Mouse (Mus musculus): ENCODE measurements around the gene Bid. TPM values are rescaled to one million over a fixed set of nuclear protein-coding genes. Genes with fewer than 3 reads are reported as not detected.
A peak's percentile ranks its signal among the peaks of the same experiment; 100 is the strongest.

The Bid gene
- polyA plus RNA-seq (2014; fragmentation: Nextera tagmentation; extraction: Ambion mirVana), result 48.2 and 51.5 TPM in 2 replicates

DNA sequence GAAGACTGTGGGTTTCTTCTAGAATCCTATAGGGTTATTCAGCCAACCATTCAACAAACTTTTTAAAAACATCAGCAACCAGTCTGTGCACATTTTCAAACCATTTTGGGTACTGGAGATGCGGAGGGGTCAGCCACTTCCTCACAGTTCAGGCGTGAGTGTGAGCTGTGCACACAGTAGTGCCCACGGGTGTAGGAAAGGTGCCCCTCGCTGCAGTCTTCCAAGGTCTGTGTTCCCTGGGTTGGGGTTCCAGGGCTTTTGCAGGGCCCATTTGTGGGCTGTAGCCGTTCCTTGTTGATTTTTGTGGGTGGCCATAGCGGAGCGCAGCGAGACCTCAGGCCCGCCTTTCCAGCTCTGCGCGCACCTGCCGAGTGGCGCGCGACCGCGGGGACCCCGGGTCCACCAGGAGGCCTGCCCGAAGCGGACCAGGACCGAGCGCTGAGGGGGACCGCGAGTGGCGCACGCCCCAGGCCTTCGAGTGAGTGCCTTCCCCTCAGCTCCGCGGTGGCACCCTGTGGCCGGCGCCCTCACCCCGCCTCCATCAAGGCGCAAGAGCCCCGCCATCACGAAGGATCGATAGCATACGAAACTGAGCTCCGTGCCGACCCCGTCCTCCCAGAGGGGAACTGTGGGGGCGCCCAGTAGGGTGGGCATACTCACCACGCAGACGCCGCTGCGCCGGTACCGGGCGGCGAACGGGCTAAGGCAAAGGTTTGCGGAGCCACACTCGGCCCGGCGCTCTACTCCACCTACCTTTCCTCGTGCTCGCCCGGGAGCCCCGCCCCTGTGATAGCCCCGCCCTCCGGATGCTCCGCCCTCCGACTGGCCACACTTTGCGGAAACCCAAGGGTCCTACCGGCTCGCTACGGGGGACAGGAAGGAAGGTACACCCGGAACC lies at the start of gene Bid:
TSS of gene Bid (minus strand) at position 780 of the 898 bp plus-strand sequence.
- Histone ChIP-seq H3K36me3 (ENCODE audit: control insufficient read depth, insufficient read depth, low read length) (no peaks in the 10 kb centered on the region), H3K4me2 (peak within 1 kb of the TSS; percentile 98), H3K9me3 (ENCODE audit: control insufficient read depth, low read length) (no peaks in the 10 kb centered on the region), H3K4me1 (replicated peaks; ENCODE audit: control insufficient read depth, insufficient read depth, low read length) (peaks cover 45% of the 10 kb centered on the region), H3K27me3 (replicated peaks; ENCODE audit: control insufficient read depth, insufficient read depth, low read length) (no peaks in the 10 kb centered on the region), H3K9ac (ENCODE audit: low read depth, low read length) (peak within 1 kb of the TSS; percentile 74), H3K27ac (ENCODE audit: low read depth, low read length) (peak within 1 kb of the TSS; percentile 81), H3K4me3 (ENCODE audit: low read depth, low read length) (peak within 1 kb of the TSS; percentile 84)
- peak; percentile 84 for ATAC-seq (replicated peaks; ENCODE audit: low FRiP score)
- WGBS, result under 1% methylated on average over 67 of the region's 67 CpGs
- DNase-seq (ENCODE audit: low spot score), result peak; percentile 97

DNA sequence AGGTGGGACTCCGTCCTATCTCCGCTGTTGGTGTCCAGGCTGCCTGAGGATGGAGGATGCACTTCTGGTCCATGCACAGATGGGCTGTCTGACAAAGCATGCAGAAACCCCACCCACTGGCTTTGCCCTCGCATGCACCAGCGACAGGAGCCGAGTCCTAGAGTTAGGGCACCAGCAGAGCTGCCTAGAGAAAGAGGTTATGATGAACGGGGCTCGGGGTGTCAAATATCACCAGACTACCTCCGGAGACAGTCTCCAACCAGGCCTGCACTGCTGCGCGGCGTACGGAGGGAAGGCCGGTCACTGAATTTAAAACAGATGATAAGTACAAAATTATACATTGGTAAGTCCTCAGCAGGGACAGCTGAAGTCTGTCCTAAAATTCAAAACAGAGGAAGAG lies 49.2 kb upstream of the Bid start:
- no peaks in the 10 kb centered on the region for H3K27me3 ChIP-seq (replicated peaks; ENCODE audit: control insufficient read depth, insufficient read depth, low read length)
- peaks cover 18% of the 10 kb centered on the region for H3K36me3 ChIP-seq (ENCODE audit: control insufficient read depth, insufficient read depth, low read length)
- ATAC-seq (replicated peaks; ENCODE audit: low FRiP score) (no peak), DNase-seq (ENCODE audit: low spot score) (no peak)
- no peak overlapping the region for H3K4me2 ChIP-seq
- H3K9ac ChIP-seq (ENCODE audit: low read depth, low read length), result no peak overlapping the region
- no peaks in the 10 kb centered on the region for H3K9me3 ChIP-seq (ENCODE audit: control insufficient read depth, low read length)
- H3K4me3 ChIP-seq (ENCODE audit: low read depth, low read length), result no peak overlapping the region
- WGBS, result 72% methylated on average over 13 of the region's 13 CpGs
- H3K4me1 ChIP-seq (replicated peaks; ENCODE audit: control insufficient read depth, insufficient read depth, low read length), result no peaks in the 10 kb centered on the region
- H3K27ac ChIP-seq (ENCODE audit: low read depth, low read length), result no peak overlapping the region

DNA sequence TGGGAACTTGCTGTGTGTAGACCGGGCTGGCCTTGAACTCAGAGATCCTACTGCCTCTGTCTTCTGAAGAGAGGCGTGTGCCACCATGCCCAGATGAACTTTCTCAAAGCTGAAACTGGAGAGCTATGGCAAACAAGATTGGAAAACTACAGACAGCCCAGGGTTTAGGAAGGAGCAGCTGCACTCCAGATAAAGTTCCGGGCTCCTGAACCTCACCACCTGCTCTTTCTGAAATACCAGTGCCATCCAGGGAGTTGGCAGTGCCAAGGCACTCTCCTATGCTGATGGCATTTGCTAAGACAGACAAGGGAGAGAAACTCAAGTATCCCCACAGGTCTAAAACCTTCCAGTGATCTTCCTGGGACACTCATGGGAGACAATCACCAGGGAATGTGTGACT lies 47.5 kb upstream of the Bid start:
- WGBS, result 90% methylated on average over 3 of the region's 3 CpGs
- no peaks in the 10 kb centered on the region for H3K4me1 ChIP-seq (replicated peaks; ENCODE audit: control insufficient read depth, insufficient read depth, low read length)
- H3K27ac ChIP-seq (ENCODE audit: low read depth, low read length), result no peak overlapping the region
- no peaks in the 10 kb centered on the region for H3K27me3 ChIP-seq (replicated peaks; ENCODE audit: control insufficient read depth, insufficient read depth, low read length)
- H3K9ac ChIP-seq (ENCODE audit: low read depth, low read length), result no peak overlapping the region
- no peak for ATAC-seq (replicated peaks; ENCODE audit: low FRiP score)
- peaks cover 9% of the 10 kb centered on the region for H3K36me3 ChIP-seq (ENCODE audit: control insufficient read depth, insufficient read depth, low read length)
- H3K4me3 ChIP-seq (ENCODE audit: low read depth, low read length), result no peak overlapping the region
- no peak for DNase-seq (ENCODE audit: low spot score)
- no peaks in the 10 kb centered on the region for H3K9me3 ChIP-seq (ENCODE audit: control insufficient read depth, low read length)
- H3K4me2 ChIP-seq, result no peak overlapping the region

DNA sequence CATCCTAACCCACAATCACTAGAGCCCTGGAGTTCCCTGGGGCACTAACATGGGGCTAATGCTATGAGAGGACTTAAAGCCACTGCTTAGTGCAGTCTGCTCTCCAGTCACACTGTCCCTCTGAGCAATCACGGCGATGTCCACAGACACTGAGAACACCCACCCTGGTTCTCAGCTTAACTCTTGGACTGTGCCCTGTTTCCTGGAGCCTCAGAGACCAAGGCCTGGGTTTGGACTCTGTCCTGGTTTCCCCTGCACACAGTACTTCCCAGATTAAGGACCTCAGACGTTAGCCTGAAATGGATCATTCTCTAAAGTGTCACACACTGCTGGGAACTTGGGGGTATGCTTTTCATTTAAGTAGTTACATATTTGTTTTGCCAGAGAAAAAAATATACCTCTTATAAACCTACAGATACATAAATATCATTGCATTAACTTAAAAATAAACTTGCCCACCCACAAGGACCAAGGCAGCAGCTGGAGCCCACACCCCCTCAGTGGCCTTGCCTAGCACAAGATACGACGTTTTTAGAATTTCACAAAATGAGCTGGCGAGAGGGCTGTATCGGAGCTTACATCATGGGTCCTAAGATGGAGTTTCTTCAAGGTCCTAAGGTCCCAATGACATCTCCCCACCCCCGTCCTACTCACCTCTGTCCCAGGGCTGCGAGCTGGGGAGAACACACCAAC lies 43.8 kb upstream of the Bid start:
- no peak overlapping the region for H3K27ac ChIP-seq (ENCODE audit: low read depth, low read length)
- H3K4me3 ChIP-seq (ENCODE audit: low read depth, low read length), result no peak overlapping the region
- H3K9me3 ChIP-seq (ENCODE audit: control insufficient read depth, low read length), result no peaks in the 10 kb centered on the region
- H3K4me1 ChIP-seq (replicated peaks; ENCODE audit: control insufficient read depth, insufficient read depth, low read length), result peaks cover 28% of the 10 kb centered on the region
- H3K36me3 ChIP-seq (ENCODE audit: control insufficient read depth, insufficient read depth, low read length), result peaks cover 20% of the 10 kb centered on the region
- ATAC-seq (replicated peaks; ENCODE audit: low FRiP score) (no peak), DNase-seq (ENCODE audit: low spot score) (no peak)
- H3K4me2 ChIP-seq, result no peak overlapping the region
- 92% methylated on average over 9 of the region's 9 CpGs for WGBS
- H3K9ac ChIP-seq (ENCODE audit: low read depth, low read length), result no peak overlapping the region
- H3K27me3 ChIP-seq (replicated peaks; ENCODE audit: control insufficient read depth, insufficient read depth, low read length), result no peaks in the 10 kb centered on the region

DNA sequence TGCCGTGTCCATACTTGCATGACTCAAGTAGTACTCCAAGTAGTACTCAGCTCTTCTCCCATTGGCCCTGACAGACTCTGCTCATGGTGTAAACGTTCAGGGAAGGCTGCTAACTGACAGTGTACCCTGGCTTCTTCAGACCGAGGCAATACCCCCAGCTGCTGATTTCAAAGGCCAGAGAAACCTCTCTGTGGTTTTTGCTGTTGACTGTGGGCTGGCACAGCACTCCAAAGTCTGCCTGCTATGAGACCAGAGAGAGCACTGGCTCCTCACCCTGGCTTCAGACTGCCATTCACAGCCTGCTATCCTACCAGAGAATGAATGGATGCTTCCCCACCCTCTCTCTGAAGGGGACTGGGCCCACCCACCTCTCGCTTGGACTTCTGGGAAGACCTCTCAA lies 40.7 kb upstream of the Bid start:
- H3K4me3 ChIP-seq (ENCODE audit: low read depth, low read length), result no peak overlapping the region
- H3K4me2 ChIP-seq, result peak overlapping the region; percentile 29; the same call in 1 of the 2 replicates
- H3K9me3 ChIP-seq (ENCODE audit: control insufficient read depth, low read length), result no peaks in the 10 kb centered on the region
- peak overlapping the region; percentile 97 for H3K27ac ChIP-seq (ENCODE audit: low read depth, low read length)
- H3K9ac ChIP-seq (ENCODE audit: low read depth, low read length), result no peak overlapping the region; the same call in 1 of the 2 replicates
- no peak for DNase-seq (ENCODE audit: low spot score)
- H3K4me1 ChIP-seq (replicated peaks; ENCODE audit: control insufficient read depth, insufficient read depth, low read length), result peaks cover 39% of the 10 kb centered on the region
- WGBS, result 46% methylated on average over 4 of the region's 4 CpGs
- no peaks in the 10 kb centered on the region for H3K27me3 ChIP-seq (replicated peaks; ENCODE audit: control insufficient read depth, insufficient read depth, low read length)
- peak; percentile 11; the same call in 1 of the 2 replicates for ATAC-seq (replicated peaks; ENCODE audit: low FRiP score)
- H3K36me3 ChIP-seq (ENCODE audit: control insufficient read depth, insufficient read depth, low read length), result peaks cover 31% of the 10 kb centered on the region

DNA sequence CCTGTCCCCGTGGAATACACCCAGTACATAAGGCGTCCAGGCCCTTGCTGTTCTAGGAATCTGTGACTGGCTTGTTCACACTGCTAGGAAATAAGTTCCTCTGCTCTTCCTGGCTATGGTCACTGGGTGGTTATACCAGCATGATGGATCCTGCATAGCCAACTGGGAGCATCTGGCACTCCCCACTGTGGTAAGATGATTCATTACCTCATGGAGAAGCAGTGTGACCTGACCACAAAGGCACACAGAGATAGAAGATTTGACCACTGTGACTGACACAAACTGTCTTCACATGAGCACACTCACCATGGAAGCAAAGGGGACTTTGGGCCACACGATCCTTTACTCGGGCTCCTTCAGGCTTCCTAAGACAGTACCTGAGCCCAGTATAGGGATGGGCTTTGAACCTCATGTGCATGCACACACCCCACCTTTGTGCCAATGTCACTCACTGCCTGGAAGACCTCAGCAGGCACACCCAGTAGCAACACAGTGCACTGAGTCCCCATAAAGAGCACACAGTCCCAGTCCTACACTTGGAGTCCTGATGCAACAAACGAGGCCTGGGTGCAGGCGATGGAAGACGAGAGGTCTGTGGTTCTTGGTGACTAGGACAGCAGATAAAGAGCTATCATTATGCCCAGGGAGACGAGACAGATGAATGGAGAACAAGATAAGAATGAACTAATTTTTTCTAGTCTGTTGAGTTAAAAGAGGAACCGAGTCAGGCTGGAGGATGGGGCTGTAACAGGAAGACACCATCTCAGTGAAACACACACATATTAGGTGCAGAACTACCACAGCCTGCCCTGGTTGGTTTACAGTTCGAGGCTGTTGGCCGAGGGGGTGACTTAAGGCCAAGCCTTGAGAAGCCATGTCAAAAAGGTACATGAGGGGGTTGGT lies 39.9 kb upstream of the Bid start:
- peak; percentile 51 for DNase-seq (ENCODE audit: low spot score)
- H3K36me3 ChIP-seq (ENCODE audit: control insufficient read depth, insufficient read depth, low read length), result peaks cover 37% of the 10 kb centered on the region

DNA sequence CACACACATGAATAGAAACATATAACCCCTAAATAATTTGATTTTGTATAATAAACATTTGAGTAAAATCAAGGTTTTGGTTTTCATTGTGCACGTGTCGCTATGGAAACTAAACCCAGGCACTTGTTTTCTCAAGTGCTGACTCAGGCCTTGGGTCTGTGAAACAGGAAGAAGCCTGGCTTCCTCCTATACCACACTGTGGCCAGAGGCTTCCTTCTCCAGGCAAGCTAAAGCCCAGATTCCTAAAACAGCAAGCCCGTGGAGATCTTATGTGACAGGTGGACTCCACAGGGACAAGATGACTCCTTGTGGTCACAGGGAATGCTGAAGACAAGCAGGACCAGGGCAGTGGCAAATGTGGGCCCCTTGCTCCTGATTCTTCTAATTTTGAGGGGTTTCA lies 38.6 kb upstream of the Bid start:
- Histone ChIP-seq H3K4me3 (ENCODE audit: low read depth, low read length) (no peak overlapping the region), H3K27ac (ENCODE audit: low read depth, low read length) (peak overlapping the region; percentile 97), H3K27me3 (replicated peaks; ENCODE audit: control insufficient read depth, insufficient read depth, low read length) (no peaks in the 10 kb centered on the region), H3K9me3 (ENCODE audit: control insufficient read depth, low read length) (no peaks in the 10 kb centered on the region), H3K4me2 (no peak overlapping the region), H3K36me3 (ENCODE audit: control insufficient read depth, insufficient read depth, low read length) (peaks cover 37% of the 10 kb centered on the region), H3K9ac (ENCODE audit: low read depth, low read length) (no peak overlapping the region), H3K4me1 (replicated peaks; ENCODE audit: control insufficient read depth, insufficient read depth, low read length) (peaks cover 39% of the 10 kb centered on the region)
- ATAC-seq (replicated peaks; ENCODE audit: low FRiP score) (no peak), DNase-seq (ENCODE audit: low spot score) (no peak)
- 50% methylated on average over 3 of the region's 3 CpGs for WGBS

More for the DNA sequence above, 39.9 kb upstream of the Bid start:
- Histone ChIP-seq H3K4me3 (ENCODE audit: low read depth, low read length) (no peak overlapping the region), H3K4me1 (replicated peaks; ENCODE audit: control insufficient read depth, insufficient read depth, low read length) (peaks cover 39% of the 10 kb centered on the region), H3K4me2 (peak overlapping the region; percentile 43), H3K27me3 (replicated peaks; ENCODE audit: control insufficient read depth, insufficient read depth, low read length) (no peaks in the 10 kb centered on the region), H3K9ac (ENCODE audit: low read depth, low read length) (peak overlapping the region; percentile 46; the same call in 1 of the 2 replicates), H3K9me3 (ENCODE audit: control insufficient read depth, low read length) (no peaks in the 10 kb centered on the region), H3K27ac (ENCODE audit: low read depth, low read length) (peak overlapping the region; percentile 97)
- ATAC-seq (replicated peaks; ENCODE audit: low FRiP score), result peak; percentile 98
- WGBS, result 38% methylated on average over 11 of the region's 11 CpGs

DNA sequence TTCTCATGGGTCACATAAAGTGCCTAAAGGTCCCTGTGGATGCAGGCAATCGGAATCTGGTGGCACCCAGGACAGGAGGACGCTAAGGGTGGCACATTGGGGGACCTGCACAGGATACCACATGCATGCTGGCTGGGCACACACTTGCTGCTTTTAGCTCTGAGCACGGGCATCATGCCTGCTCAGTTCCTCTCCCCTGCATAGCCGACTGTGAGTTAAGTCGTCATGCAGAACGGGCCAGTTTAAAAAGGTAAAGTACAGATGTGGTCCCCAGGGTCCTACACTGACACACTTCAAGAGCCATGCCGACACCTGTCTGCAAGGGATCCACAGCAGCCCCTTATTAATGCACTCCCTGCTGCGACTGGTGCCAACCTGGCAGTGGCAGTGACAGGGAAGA lies 37.6 kb upstream of the Bid start:
- 84% methylated on average over 8 of the region's 8 CpGs for WGBS
- no peak overlapping the region for H3K4me2 ChIP-seq

More for the DNA sequence above, 37.6 kb upstream of the Bid start:
- no peaks in the 10 kb centered on the region for H3K9me3 ChIP-seq (ENCODE audit: control insufficient read depth, low read length)
- DNase-seq (ENCODE audit: low spot score), result no peak
- no peak for ATAC-seq (replicated peaks; ENCODE audit: low FRiP score)
- no peaks in the 10 kb centered on the region for H3K27me3 ChIP-seq (replicated peaks; ENCODE audit: control insufficient read depth, insufficient read depth, low read length)
- H3K4me3 ChIP-seq (ENCODE audit: low read depth, low read length), result no peak overlapping the region
- H3K36me3 ChIP-seq (ENCODE audit: control insufficient read depth, insufficient read depth, low read length), result peaks cover 38% of the 10 kb centered on the region
- H3K9ac ChIP-seq (ENCODE audit: low read depth, low read length), result no peak overlapping the region
- peaks cover 39% of the 10 kb centered on the region for H3K4me1 ChIP-seq (replicated peaks; ENCODE audit: control insufficient read depth, insufficient read depth, low read length)
- H3K27ac ChIP-seq (ENCODE audit: low read depth, low read length), result no peak overlapping the region

Data from liver, embryonic 11.5 days (tissue).